Mouse (Mus musculus) CD4-positive, CD25-positive, alpha-beta regulatory T cell (primary cell): Measurements from ENCODE around the gene Lcn11. TPM values are rescaled to one million over a fixed set of nuclear protein-coding genes. Genes with fewer than 3 reads are reported as not detected.

Experiments
- polyA plus RNA-seq: library from polyadenylated mRNA; unstranded; fragments of 100-300 nt; shearing (Covaris generic); gene quantifications from one replicate; pipeline ENCODE4 v1.2.1, GENCODE M21; 2017

The Lcn11 gene
- not detected for polyA plus RNA-seq

DNA sequence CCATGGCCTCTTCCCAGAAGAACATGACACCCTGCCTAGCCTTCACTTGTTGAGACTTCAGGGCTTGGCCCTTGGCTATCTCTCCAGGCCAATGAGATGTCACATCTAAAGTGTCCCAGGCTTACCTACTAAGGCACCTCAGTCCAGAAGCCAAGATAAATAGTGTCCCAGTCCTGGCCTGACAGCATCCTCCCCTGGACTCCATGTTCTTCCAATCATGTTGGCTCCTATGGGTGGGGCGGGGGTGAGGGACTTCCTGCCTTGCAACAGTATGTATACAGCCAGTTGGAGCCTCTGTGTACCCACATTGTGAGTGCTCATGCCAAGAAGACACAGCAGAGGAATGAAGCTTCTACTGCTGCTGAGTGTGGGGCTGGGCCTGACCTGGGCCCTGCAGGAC lies at the start of gene Lcn11:
TSS of gene Lcn11 (plus strand) at position 301 of the 400 bp plus-strand sequence.

DNA sequence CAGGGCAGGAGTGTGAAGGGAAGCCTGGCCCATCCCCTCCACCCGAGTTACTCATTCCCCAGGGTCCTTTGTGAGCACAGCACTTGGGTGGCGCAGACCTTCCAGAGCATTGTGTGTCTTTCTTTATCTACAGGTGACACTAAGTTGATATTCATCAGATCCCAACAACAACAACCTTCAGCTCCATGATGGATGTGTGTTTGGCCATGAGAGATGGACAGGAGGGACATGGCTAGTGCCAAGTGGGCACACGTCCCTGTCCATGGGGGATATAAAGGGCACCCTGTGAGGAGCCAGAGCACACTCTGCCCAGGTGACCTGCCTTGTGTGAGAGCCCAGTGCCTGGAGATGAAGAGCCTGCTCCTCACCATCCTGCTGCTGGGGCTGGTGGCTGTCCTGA lies 40.1 kb upstream of the Lcn11 start, which contains the start of gene Obp2b:
TSS of gene Obp2b (plus strand) at position 301 of the 400 bp plus-strand sequence.

DNA sequence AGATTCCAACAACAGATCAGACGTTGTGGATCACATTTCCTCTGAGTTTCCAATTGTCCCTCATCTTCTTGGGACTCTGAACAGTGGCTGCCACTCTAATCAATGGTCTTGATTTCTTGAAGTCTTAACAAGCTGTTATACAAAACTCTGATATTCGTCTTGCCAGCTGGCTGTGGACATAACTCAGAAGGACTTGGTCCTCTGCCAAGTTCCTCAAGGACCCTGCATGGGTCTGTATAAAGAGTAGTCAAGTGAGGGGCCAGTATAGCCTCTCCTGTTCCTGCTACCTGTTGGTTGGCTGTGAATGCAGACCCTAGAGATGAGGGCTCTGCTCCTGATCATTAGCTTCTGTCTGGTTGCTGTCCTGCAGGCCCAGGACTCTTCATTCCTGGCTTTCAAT lies 11.5 kb upstream of the Lcn11 start, which contains the start of gene Lcn3:
TSS of gene Lcn3 (plus strand) at position 301 of the 400 bp plus-strand sequence.

DNA sequence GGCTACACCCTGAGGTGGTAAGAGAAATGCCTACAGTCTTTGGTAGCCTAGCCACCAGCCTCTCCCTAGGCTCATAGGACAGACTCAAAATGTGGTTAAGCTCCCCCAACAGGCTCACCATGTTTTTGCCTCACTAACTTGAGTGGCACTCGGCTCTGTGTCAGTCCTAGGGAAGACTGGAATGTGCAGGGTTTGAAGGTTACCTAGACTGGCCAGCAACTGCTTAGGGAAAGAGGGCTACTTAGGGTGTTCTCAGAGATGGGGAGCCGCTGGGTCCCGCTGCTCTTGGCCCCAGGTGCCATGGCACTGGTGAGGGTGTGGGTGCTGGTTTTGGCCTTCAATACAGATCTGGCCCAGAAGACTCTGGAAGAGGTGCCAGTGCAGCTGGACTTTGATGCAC lies 5.1 kb downstream of the Lcn11 start, which contains the start of gene Gm13539:
TSS of gene Gm13539 (plus strand) at position 301 of the 400 bp plus-strand sequence.

DNA sequence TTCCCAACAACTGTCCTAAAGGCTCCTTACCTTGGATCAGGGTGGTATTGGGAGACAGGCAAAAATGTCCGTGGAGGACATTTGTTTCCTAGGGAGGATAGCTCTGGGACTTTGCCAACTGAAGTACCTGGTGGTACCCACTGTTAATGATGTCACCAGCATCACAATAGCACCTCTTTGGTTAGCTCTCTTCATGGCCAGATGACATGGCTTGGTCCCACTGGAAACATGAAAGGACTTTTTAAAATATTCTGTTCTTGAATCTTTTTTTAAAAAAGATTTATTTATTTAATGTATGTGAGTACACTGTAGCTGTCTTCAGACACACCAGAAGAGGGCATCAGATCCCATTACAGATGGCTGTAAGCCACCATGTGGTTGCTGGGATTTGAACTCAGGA lies 38.9 kb downstream of the Lcn11 start, which contains the start of gene Glt6d1:
TSS of gene Glt6d1 (minus strand) at position 101 of the 400 bp plus-strand sequence.

DNA sequence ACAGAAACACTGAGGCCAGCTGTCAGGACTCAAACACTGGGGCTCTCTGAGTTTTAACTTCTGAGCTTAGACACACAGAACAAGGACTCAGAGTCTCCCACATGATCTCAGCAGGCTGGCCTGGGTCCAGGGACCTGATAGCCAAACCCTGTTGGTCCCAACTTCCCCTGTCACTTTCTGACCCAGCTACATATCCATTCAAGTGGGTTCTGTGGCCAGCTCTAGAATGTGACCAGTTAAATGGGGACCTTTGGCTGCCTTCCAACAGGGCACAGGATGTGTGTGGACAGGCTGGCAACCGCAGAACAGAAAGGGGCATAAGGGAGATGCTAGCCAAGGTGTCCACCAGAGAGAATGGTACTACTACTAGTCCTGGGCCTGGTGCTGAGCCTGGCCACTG lies 46.0 kb downstream of the Lcn11 start, which contains the start of gene Lcn9:
TSS of gene Lcn9 (plus strand) at position 348 of the 400 bp plus-strand sequence.

Other genes with a start within 250 kb of the Lcn11 start
- gene Traf2, start 230.1 kb upstream of the Lcn11 start, polyA plus RNA-seq, result 80.4 TPM
- 341 TPM for gene Edf1, start 219.2 kb upstream of the Lcn11 start, polyA plus RNA-seq
- gene Mamdc4, start 202.2 kb upstream of the Lcn11 start, polyA plus RNA-seq, result 1.4 TPM
- 72.2 TPM for gene Phpt1, start 201.8 kb upstream of the Lcn11 start, polyA plus RNA-seq
- 0.20 TPM for gene Ajm1, start 195.3 kb upstream of the Lcn11 start, polyA plus RNA-seq
- 51.6 TPM for gene Rabl6, start 168.5 kb upstream of the Lcn11 start, polyA plus RNA-seq
- not detected for gene Ccdc183, start 159.3 kb upstream of the Lcn11 start, polyA plus RNA-seq
- 1.1 TPM for gene Tmem141, start 155.0 kb upstream of the Lcn11 start, polyA plus RNA-seq
- gene Fcna, start 149.0 kb upstream of the Lcn11 start, polyA plus RNA-seq, result 2.9 TPM
- not detected for gene Lcn8, start 123.9 kb upstream of the Lcn11 start, polyA plus RNA-seq
- not detected for gene Lcn5, start 119.1 kb upstream of the Lcn11 start, polyA plus RNA-seq
- not detected for gene Lcn6, start 100.2 kb upstream of the Lcn11 start, polyA plus RNA-seq
- gene Lcn10, start 94.3 kb upstream of the Lcn11 start, polyA plus RNA-seq, result 0.22 TPM
- not detected for gene Obp2a, start 77.0 kb upstream of the Lcn11 start, polyA plus RNA-seq
- gene Bmyc, start 70.3 kb upstream of the Lcn11 start, polyA plus RNA-seq, result 177 TPM
- not detected for gene Obp2b, start 40.0 kb upstream of the Lcn11 start, polyA plus RNA-seq
- not detected for gene Lcn3, start 11.4 kb upstream of the Lcn11 start, polyA plus RNA-seq
- not detected for gene Gm13539, start 5.2 kb downstream of the Lcn11 start, polyA plus RNA-seq
- gene Glt6d1, start 38.8 kb downstream of the Lcn11 start, polyA plus RNA-seq, result not detected
- gene Lcn9, start 46.1 kb downstream of the Lcn11 start, polyA plus RNA-seq, result not detected
- gene Sohlh1, start 70.2 kb downstream of the Lcn11 start, polyA plus RNA-seq, result not detected
- 0.12 TPM for gene Kcnt1, start 86.7 kb downstream of the Lcn11 start, polyA plus RNA-seq
- gene Camsap1, start 206.3 kb downstream of the Lcn11 start, polyA plus RNA-seq, result 29.1 TPM
- gene Ubac1, start 244.7 kb downstream of the Lcn11 start, polyA plus RNA-seq, result 67.3 TPM